Mouse (Mus musculus) thymus, postnatal 36 days (tissue): ENCODE data around the gene Olfr1360.
"Not testable (repeated sequence)": the region's sequence is repeated elsewhere in the genome, so short reads cannot be mapped to it uniquely, and the experiment has no call there.

Experiments used
- DNase-seq, 2 experiments: peaks; one replicate each; pipeline ENCODE4 v3.0.0; 2022; ENCODE audit warnings: mixed read lengths in 2 of 2

Gene Olfr1360

GRCm38 (mm10) chr13:21677305-21677704 is at the start of gene Olfr1360:
Olfr1360 (minus strand) TSS chr13:21677405.
- DNase-seq, result no peak

DNA sequence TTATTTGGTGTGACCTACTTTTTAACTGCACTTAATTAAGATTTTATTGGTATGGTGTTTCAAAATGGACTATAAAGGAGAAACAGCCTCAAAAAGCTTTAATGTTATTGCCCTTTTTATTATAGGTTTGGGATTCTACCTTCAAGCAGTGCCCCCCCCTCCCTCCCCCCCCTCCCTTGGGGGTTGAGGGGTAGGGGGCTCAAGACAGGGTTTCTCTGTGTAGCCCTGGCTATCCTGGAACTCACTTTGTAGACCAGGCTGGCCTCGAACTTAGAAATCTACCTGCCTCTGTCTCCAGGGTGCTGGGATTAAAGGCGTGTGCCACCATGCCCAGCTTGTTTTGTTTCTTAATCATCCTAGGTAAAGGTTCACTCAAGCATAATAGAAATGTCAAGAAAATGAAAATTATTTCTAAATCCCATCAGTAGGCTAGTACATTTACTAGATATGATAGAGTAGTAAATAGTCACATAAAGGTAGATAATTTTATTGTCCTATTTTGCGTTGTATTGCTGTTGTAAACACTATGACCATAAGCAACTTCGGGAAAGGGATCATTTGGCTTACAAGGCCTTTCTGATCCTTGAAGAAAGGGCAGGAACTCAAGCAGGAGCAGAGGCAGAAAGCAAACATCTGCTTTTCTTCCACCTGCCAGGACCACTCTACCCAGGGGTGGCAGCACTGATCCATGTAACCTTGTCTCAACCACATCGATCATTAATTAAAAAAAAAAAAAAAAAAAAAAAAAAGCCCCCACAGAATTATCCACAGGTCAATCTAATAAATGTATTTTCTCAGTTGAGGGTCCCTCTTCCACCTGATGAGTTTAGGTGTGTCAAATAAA is 46.0 kb upstream of the Olfr1360 start:
- DNase-seq, result peak; percentile 23 to 47

DNA sequence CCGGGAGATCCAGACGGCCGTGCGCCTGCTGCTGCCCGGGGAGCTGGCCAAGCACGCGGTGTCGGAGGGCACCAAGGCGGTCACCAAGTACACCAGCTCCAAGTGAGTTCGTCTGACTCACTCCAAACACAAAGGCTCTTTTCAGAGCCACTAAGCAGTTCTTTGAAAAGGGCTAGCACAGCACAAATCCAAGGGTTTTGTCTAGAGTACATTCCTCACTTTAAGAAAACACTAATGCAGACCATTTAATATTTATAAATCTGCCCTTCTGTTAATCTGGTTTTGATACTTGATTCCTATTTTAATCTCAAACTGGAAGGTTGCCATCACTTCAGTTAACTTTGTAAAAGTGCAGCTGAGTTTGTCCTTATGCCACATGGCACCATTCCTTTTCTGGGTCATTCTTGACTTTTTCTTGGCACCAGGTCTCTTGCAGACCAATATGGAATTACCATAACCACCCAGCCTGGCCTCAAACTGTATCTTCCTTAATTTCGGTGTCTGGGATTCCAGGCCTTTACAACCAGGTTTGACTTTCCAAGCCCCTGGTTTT is 45.2 kb upstream of the Olfr1360 start:
- DNase-seq, result no peak

DNA sequence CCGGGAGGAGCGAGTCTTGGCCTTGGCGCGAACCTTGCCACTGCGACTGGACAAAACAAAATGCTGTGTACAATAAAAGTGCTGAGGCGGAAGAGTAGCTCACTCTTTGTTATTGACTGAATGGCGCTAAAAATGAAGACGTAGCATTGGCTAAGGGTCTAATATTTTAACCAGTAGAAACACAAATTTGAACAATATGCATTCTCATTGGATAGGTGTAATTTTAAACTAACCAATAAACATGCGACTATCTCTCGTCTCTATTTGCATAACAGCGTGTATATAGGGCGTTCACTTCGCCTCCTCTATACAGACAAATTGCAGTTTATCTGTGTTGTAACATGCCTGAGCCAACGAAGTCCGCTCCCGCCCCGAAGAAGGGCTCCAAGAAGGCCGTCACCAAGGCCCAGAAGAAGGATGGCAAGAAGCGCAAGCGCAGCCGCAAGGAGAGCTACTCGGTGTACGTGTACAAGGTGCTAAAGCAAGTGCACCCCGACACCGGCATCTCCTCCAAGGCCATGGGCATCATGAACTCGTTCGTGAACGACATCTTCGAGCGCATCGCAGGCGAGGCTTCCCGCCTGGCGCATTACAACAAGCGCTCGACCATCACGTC is 44.7 kb upstream of the Olfr1360 start, which contains the start of gene Hist1h2bm:
Gene Hist1h2bm (plus strand): TSS at position 288 of the 616 bp plus-strand sequence.
- peak; percentile 68 to 75 for DNase-seq

GRCm38 (mm10) chr13:21721107-21721756 is 44.0 kb upstream of the Olfr1360 start:
- DNase-seq, result not testable (repeated sequence)

- DNase-seq, result no peak
Observed at GRCm38 (mm10) chr13:21718381-21719080, 41.3 kb upstream of the Olfr1360 start.

- peak; percentile 83 to 85 for DNase-seq
Observed at GRCm38 (mm10) chr13:21717397-21718357, 40.5 kb upstream of the Olfr1360 start, which contains the start of gene Hist1h3h. Hist1h3h (plus strand) TSS chr13:21717659.

DNA sequence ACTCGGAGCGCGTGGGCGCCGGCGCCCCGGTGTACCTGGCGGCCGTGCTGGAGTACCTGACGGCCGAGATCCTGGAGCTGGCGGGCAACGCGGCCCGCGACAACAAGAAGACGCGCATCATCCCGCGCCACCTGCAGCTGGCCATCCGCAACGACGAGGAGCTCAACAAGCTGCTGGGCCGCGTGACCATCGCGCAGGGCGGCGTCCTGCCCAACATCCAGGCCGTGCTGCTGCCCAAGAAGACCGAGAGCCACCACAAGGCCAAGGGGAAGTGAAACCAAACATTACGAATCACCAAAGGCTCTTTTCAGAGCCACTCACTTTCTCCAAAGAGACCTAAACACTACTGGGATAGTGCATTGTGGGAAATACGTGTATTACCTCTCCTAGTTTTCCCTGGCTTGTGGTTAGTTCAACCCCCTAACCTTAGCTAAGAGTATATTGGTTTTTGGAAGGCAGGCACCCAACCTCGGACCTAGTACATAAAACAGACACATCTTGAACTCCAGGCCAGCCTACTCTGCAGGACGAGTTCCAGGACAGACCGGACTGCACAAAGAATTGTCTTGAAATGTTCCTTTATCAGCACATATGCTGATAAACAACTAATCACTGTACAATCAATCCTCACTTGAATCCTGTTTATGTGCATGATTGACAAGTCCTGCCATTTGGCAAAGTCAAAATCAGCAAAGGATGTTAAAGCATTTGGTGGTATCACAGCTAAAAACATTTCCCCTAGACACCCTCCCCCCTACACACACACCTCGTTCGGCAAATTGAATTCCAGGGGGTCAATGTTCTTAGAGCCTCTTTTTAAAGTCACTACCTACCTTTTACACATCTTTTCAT is 39.6 kb upstream of the Olfr1360 start:
- peak in 1 of 2 experiments; percentile 11 for DNase-seq

- DNase-seq, result peak; percentile 75 to 81
Observed at GRCm38 (mm10) chr13:21715864-21716539, 38.8 kb upstream of the Olfr1360 start, which contains the start of the genes Hist1h2bl and Hist1h2ai. Hist1h2bl (minus strand) TSS chr13:21716143. Hist1h2ai (plus strand) TSS chr13:21716422.

DNA sequence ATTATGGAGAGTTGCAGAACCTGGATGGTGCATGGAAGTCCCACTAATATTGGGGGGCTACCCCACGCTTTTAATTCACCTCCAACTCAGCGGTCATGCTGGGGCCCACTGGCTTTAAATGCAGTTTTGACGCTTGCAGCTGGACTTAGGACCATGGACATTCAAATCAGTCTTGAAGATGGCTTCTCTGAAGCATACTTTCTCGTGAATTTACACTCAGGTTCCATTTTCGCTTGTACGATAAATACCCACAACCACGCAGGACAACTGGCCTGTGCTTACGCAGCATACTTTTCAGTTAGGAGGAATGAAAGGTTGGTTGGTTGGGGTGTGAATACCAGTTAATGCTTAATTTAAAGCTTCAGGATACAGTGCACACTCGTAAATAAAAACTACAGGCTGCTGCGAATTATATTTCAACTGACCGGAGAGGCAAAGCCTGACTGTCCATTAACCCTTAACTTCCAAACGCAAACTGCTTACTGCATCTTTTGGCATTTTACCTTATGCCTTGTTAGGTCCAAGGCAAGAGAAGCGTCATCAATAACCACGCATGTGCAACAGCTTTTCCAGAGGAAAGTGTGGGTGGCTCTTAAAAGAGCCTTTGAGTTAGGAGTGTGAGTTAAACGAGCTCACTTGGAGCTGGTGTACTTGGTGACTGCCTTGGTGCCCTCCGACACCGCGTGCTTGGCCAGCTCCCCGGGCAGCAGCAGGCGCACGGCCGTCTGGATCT is 38.1 kb upstream of the Olfr1360 start:
- DNase-seq, result no peak

- peak; percentile 53 to 60 for DNase-seq
Observed at GRCm38 (mm10) chr13:21714725-21715124, 37.5 kb upstream of the Olfr1360 start.

DNA sequence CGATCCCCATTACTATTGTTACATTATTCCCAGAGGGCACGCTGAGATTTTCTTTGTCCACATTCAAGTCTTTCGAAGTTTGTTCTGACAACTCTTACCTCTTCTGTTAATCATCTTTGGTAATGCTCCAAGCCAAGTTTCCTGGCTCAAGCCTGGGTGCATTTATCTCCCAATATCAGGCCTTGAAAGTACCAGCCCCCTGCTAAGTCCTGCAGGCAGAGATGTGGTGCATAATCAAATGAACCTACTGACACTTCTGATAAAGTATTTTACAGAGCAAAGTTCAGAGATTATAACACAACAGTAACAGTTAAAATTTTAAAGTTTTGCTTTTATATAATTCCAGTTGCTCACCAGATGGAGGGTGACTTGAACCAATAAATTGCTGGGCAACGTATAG is 34.5 kb upstream of the Olfr1360 start:
- no peak for DNase-seq

DNA sequence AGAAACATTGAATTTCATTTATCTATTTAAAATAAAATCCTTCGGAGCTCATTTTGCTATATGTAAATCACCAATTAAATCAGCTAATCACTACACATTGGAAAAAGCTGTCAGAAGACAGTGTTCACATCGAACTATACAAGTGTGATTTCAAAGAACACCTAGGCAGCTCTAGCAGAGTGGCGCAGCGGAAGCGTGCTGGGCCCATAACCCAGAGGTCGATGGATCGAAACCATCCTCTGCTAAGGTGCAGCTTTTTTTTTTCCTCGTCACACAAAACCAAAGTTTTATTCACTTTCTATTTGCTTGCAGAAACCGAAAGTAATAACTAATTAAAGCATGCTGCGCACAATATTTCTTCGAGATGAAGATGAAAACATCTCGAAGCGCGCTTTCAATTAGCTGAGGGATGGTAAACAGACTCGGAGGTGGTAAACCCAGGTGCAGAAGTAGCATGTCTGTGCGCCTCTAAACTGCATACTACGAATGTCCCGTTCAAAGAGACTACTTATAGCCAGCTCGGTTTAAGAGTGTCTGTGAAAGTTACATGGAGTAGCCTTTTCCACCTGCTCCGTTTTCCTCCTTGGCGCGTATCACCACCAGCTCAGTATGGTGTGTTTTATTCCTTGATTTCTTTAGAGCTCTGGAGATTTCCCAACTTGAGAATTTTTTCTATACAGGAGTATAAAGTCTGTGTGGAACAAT is 33.8 kb upstream of the Olfr1360 start:
- DNase-seq, result peak; percentile 81

- peak; percentile 88 to 92 for DNase-seq
Observed at GRCm38 (mm10) chr13:21710031-21710711, 33.0 kb upstream of the Olfr1360 start.

DNA sequence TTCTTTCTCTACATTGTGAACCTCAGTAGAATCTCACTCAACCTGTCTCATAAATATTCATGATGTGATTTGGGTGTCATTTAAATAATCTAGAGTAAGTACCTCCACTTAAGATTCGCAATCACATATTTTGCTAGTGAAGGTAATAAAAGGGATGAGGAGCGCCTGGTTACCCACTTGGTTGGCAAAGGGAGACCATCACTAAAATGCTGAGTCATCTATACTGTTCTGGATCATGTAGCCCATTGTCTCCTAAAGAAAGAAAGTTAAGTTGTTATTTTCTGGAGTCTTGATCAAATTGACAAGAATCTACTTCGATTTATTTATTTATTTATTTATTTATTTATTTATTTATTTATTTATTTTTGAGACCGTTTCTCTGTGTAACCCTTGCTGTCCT is 29.5 kb upstream of the Olfr1360 start:
- DNase-seq, result no peak

- no peak for DNase-seq
Observed at GRCm38 (mm10) chr13:21697811-21698210, 20.6 kb upstream of the Olfr1360 start, which contains the start of gene Olfr1359. Olfr1359 (plus strand) TSS chr13:21698111.

- no peak for DNase-seq
Observed at GRCm38 (mm10) chr13:21663286-21663685, 13.9 kb downstream of the Olfr1360 start, which contains the start of gene Olfr1361. Olfr1361 (minus strand) TSS chr13:21663386.
